Mouse (Mus musculus) bone marrow macrophage, adult 2 months (primary cell): ENCODE data around the gene Pabpc4. TPM values are rescaled to one million over a fixed set of nuclear protein-coding genes. Genes with fewer than 3 reads are reported as not detected.

Source experiments
- H3K27ac ChIP-seq: 2 replicates; pipeline ENCODE4 v1.5.1; 2012; ENCODE audit warnings: low read depth, low read length; ENCODE audit not compliant: insufficient read depth
- H3K4me1 ChIP-seq: 2 replicates; pipeline ENCODE4 v1.6.1; 2012; ENCODE audit warnings: low read length; ENCODE audit not compliant: control insufficient read depth, insufficient read depth
- H3K4me3 ChIP-seq: 2 replicates; pipeline ENCODE4 v1.5.1; 2012; ENCODE audit warnings: mild to moderate bottlenecking, low read length, moderate library complexity; ENCODE audit not compliant: insufficient read depth
- CTCF ChIP-seq: IDR thresholded peaks from 2 replicates; pipeline ENCODE4 v1.5.1; 2012; ENCODE audit warnings: low read depth, mild to moderate bottlenecking, low read length, moderate library complexity
- POLR2A ChIP-seq: IDR thresholded peaks from 2 replicates; pipeline ENCODE4 v1.6.1; 2012; ENCODE audit warnings: mild to moderate bottlenecking, low read depth, low read length, borderline replicate concordance
- polyA plus RNA-seq: library from polyadenylated mRNA; stranded (reverse); fragments of >200 nt; gene quantifications from 2 replicates; pipeline ENCODE4 v1.2.4, GENCODE M21; 2012; ENCODE audit not compliant: missing spikeins, insufficient read depth, insufficient read length

The Pabpc4 gene
- polyA plus RNA-seq, 1 experiment = 18.3 TPM

- Histone ChIP-seq H3K4me1 (0 out of 2 replicates have a peak, but pooled peaks cover 2% of the 10 kb centered on the region), H3K27ac (no peak overlapping the region), H3K4me3 (no peak overlapping the region)
- no peak for TF ChIP-seq CTCF
- no peak for TF ChIP-seq POLR2A
Observed at GRCm38 (mm10) chr4:123337693-123338092, 75.5 kb downstream of the Pabpc4 start.

GRCm38 (mm10) chr4:123340232-123340631 lies 78.1 kb downstream of the Pabpc4 start:
- no peak overlapping the region for H3K4me3 ChIP-seq

GRCm38 (mm10) chr4:123342091-123342641 lies 80.0 kb downstream of the Pabpc4 start:
- TF ChIP-seq POLR2A (no peak), CTCF (no peak)
- Histone ChIP-seq H3K4me1 (0 out of 2 replicates have a peak, but pooled peaks cover 2% of the 10 kb centered on the region), H3K4me3 (peak overlapping the region; percentile 62), H3K27ac (no peak overlapping the region)

More at GRCm38 (mm10) chr4:123340232-123340631, 78.1 kb downstream of the Pabpc4 start:
- no peak overlapping the region for H3K27ac ChIP-seq
- TF ChIP-seq POLR2A = no peak
- no peak for TF ChIP-seq CTCF
- H3K4me1 ChIP-seq = 0 out of 2 replicates have a peak, but pooled peaks cover 2% of the 10 kb centered on the region

- H3K4me3 ChIP-seq = peak within 1 kb of the TSS; percentile 62
- H3K27ac ChIP-seq = no peak within 1 kb of the TSS
- 0 out of 2 replicates have a peak, but pooled peaks cover 2% of the 10 kb centered on the region for H3K4me1 ChIP-seq
- TF ChIP-seq POLR2A = no peak
- TF ChIP-seq CTCF = no peak
Observed at GRCm38 (mm10) chr4:123342642-123343470, 80.7 kb downstream of the Pabpc4 start, which contains the start of gene Bmp8a. TSS of gene Bmp8a (minus strand) at chr4:123343252.

- TF ChIP-seq CTCF (no peak), POLR2A (no peak)
- H3K27ac ChIP-seq = no peak overlapping the region
- peak overlapping the region; percentile 62 for H3K4me3 ChIP-seq
- 0 out of 2 replicates have a peak, but pooled peaks cover 2% of the 10 kb centered on the region for H3K4me1 ChIP-seq
Observed at GRCm38 (mm10) chr4:123343471-123343789, 81.3 kb downstream of the Pabpc4 start.

Other genes with a start within 250 kb of the Pabpc4 start
- 11.0 and 12.5 TPM in 2 replicates for gene Trit1, start 245.8 kb upstream of the Pabpc4 start, polyA plus RNA-seq
- gene Bmp8b, start 157.2 kb upstream of the Pabpc4 start, polyA plus RNA-seq = not detected in 2 replicates
- gene Oxct2b, start 146.1 kb upstream of the Pabpc4 start, polyA plus RNA-seq = not detected in 2 replicates
- gene Ppie, start 122.4 kb upstream of the Pabpc4 start, polyA plus RNA-seq = 20.5 and 20.7 TPM in 2 replicates
- gene Hpcal4, start 79.1 kb upstream of the Pabpc4 start, polyA plus RNA-seq = not detected in 2 replicates
- not detected in 2 replicates for gene Nt5c1a, start 60.8 kb upstream of the Pabpc4 start, polyA plus RNA-seq
- not detected in 2 replicates for gene Heyl, start 28.8 kb upstream of the Pabpc4 start, polyA plus RNA-seq
- gene Oxct2a, start 61.3 kb downstream of the Pabpc4 start, polyA plus RNA-seq = not detected in 2 replicates
- not detected in 2 replicates for gene Bmp8a, start 80.9 kb downstream of the Pabpc4 start, polyA plus RNA-seq